Mouse (Mus musculus): Measurements from ENCODE around the gene Sugct.

Gene Sugct

GRCm38 (mm10) chr13:17694911-17695699 lies at the start of gene Sugct, which contains the start of gene Mplkip:
Gene Sugct, minus strand, starts transcription at chr13:17695553.
Gene Mplkip, plus strand, starts transcription at chr13:17695192.
- peak; percentile 100 for DNase-seq

DNA sequence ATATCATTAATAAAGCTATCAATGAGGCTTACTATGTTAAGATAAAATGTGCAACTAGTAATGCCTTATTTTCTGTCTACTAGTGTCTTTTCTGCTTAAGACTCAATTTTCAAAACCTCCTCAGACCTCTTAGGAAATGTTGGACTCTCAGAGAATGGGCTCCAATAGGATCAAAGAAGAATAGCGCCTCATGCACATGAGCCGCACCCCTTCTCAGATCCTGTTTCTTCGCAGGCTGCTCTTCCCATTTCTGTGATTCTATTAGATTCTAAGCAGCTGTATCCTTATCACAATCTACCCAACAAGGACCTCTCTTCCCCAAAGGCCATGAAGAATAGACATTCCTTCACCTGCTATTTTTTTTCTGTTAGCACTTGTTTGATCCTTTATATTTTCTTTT lies 33.4 kb upstream of the Sugct start:
- no peak for DNase-seq

DNA sequence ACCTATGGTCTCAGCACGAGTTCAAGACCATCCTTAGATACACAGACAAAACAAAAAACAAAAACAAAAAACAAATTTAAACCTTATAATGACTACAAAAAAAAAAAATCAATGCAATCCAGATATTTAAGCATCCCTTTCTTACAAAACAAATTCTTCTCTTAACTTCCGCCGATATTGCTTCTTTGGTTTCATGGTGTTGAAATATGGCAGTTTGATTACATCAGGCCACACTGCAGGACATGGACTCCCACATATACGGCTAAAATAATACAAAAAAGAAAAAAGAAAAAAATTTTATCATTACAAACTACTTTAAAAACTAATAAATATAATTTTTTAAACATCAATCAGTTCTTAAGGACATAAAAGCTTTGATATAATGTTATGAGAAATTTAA lies 32.6 kb upstream of the Sugct start:
- DNase-seq, result no peak

- DNase-seq, result no peak
Measured at GRCm38 (mm10) chr13:17717357-17717756, 22.0 kb upstream of the Sugct start.

DNA sequence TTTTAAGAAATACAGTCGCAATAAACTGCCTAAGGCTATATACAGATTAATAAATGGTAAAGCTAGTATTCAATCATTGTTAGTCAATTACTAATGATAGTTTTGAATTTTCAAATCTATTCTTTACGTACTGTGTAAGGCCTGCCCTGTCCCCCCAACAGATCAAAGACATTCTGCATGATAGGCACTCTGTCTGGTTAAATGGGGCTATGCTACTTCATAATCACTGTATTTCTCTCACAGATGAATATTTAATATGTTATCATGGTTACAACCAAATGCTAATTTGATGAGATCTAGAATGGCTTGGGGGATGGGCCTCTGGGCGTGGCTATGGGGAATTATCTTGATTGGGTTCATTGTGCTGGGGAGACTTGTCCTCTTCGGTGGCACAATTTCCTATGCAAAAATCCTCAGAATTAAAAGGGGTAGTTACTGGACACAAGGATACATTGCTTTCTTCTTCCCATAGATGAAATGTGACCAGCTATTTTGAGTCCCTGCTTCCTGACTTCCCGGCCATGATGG lies 13.5 kb upstream of the Sugct start:
- no peak for DNase-seq

DNA sequence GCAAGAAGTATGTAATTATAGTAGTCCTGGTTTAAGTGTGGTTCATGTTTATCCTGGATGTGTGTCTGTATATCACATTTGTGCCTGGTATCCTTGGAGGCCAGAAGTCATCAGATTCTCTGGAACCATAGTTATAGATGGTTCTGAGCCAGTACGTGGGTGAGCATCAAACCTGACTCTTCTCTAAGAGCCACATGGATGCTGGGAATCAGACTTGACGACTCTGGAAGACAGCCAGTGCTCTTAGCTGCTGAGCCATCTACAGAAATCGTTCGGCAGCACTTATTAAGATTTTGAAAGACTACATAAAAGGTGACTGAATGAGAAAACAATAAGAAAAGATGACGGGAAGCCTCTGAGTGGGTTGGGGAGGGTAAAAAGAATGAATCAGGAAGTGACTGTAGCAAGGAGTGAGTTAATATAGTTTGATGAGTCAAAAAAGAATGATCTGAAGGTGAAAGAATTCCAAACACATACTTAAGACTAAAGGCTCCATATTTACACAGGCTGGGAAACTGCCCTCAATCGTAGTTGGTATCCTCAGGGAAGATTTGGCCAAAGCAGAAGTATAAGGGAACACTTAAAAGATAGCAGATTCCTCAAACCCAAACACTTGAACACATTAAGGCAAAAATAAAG lies 10.0 kb upstream of the Sugct start:
- no peak for DNase-seq

DNA sequence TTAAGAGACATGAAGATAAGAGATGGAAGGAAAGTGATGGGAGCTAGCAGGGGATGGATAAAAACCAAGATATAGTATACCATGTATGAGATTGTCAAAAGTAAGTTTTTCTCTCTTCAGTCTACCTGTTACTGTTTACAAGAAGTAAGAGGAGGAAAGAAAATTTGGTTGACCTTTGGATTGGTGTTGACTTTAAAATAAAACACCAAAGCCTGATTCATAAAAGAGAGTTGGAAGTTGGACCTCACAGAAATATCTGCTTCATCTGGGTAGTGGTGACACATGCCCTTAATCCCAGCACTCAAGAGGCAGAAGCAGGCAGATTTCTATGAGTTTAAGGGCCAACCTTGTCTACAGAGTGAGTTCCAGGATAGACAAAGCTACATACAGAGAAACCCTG lies 7.0 kb upstream of the Sugct start:
- DNase-seq, result no peak

DNA sequence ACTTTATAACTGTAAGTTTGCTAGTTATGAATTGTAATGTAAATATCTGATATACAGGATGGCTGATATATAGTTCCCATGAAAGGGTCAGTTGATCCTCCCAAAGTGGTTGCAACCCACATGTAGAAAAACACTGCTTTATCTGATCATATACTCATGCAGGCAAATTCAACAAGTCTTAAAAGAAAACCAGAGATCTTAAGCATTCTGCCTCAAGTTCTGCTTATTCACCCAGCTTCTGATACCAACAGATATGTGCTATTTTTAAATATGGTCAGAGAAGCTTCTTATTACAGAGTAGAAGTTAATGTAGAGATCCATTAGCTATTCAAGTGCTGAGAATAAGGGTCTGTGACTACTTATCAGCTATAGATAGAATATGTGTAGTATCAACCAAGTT lies 6.0 kb upstream of the Sugct start:
- DNase-seq, result no peak

DNA sequence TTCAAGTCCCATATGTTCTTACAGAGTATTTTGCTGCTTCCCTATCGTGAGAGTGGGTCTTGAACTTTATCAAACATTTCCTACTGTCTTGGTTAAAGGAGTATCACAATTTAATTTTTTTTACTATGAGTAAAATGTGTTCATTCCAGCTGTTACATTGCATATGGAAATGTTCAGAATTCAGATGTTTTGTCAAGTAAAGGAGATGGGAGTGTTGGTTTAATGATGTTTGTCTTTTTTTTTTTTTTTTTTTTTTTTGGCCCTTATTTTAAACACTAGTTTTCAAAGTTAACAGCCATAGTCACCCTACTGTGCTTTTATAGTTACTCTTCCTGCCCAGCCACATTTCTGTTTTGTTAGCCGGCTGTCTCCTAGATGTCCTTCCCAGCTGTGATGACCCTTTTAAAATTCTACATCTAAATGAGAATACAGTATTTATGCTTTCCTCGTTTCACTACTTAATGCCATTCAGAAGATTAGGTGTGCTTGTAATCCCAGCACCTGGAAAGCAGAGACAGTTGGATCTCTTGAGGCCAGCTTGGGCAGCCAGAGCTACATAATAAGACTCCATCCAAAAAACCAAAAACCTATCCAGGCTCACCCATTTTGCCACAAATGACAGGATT lies 4.8 kb upstream of the Sugct start:
- DNase-seq, result no peak

GRCm38 (mm10) chr13:17695898-17696580 lies 686 bp upstream of the Sugct start:
- DNase-seq, result no peak

- DNase-seq, result no peak
Measured at GRCm38 (mm10) chr13:17694414-17694813, 939 bp downstream of the Sugct start.

- peak; percentile 22 for DNase-seq
Measured at GRCm38 (mm10) chr13:17693816-17694215, 1.5 kb downstream of the Sugct start.

DNA sequence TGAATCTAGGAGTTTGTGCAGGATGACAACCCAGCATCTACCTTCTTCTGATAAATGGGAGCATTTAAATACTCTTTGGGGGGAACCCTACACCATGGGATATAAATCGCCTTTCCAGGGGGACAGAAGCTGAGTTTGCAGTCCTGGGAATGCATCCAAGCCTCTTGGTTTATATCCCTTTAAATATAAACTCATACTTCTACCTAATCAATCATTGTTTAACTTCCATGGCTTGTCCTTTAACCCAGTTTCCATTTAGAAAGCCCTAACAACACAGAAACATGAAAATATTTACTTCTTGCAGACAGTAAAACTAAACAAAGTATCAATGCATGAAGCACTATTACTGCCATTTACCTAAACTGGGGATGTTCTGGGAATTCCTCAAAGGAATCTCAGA lies 3.9 kb downstream of the Sugct start:
- no peak for DNase-seq

GRCm38 (mm10) chr13:17690686-17691085 lies 4.7 kb downstream of the Sugct start:
- DNase-seq, result no peak

- DNase-seq, result no peak
Measured at GRCm38 (mm10) chr13:17689461-17689860, 5.9 kb downstream of the Sugct start.

- no peak for DNase-seq
Measured at GRCm38 (mm10) chr13:17671122-17671521, 24.2 kb downstream of the Sugct start.

DNA sequence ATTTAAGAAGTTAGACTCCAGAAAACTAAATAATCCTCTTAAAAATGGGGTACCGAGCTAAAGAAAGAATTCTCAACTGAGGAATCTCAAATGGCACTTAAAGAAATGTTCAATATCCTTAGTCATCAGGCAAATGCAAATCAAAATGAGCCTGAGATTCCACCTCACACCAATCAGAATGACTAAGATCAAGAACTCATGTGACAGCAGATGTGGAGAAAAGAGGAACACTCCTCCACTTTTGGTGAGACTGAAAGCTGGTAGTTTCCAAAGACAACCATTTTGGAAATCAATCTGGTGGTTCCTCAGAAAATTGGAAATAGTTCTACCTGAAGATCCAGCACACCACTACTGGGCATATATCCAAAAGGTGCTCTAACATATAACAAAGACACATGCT lies 28.0 kb downstream of the Sugct start:
- DNase-seq, result no peak

DNA sequence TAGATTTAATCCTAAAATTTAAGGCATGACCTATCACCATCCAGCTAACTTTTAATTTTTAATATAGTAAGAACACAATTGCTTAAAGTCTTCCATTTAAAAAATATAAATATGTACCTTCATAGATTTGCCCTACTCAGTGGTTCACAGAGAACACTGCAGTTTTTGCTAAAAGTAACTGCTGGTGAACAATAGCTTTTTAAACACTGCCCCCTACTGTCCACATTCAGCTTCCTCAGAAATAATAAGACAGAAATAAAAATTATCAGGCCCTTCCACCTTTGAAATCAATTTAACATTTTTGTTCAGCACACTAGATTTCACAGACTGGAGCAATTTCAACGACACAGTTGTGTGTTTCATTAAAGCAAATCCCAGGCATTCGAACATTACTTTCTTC lies 53.1 kb downstream of the Sugct start:
- DNase-seq, result no peak

- no peak for DNase-seq
Measured at GRCm38 (mm10) chr13:17638008-17638407, 57.3 kb downstream of the Sugct start.

- no peak for DNase-seq
Measured at GRCm38 (mm10) chr13:17627108-17627507, 68.2 kb downstream of the Sugct start.

GRCm38 (mm10) chr13:17624976-17625375 lies 70.4 kb downstream of the Sugct start:
- no peak for DNase-seq

- no peak for DNase-seq
Measured at GRCm38 (mm10) chr13:17606217-17606616, 89.1 kb downstream of the Sugct start.

- DNase-seq, result no peak
Measured at GRCm38 (mm10) chr13:17604670-17605069, 90.7 kb downstream of the Sugct start.
